Mouse (Mus musculus) forebrain, embryonic 11.5 days (tissue): ENCODE results near the gene Dixdc1. TPM values are rescaled to one million over a fixed set of nuclear protein-coding genes. Genes with fewer than 3 reads are reported as not detected.
A peak's percentile ranks its signal among the peaks of the same experiment; 100 is the strongest.

Experiments used
- ATAC-seq: fragments of 200-750 bp; cut with Nextera tagmentation; replicated peaks from 2 replicates; pipeline ENCODE4 v1.8.0; 2017; ENCODE audit warnings: moderate TSS enrichment; ENCODE audit not compliant: low FRiP score
- DNase-seq: peaks from one replicate; pipeline ENCODE4 v3.0.0-alpha.2; 2017; ENCODE audit warnings: low spot score
- H3K27ac ChIP-seq: fragments of 300-500 bp; sonication (generic); 2 replicates; pipeline ENCODE4 v1.5.1; 2014; ENCODE audit warnings: low read depth, low read length
- H3K27me3 ChIP-seq: fragments of 300-500 bp; sonication (generic); 2 replicates; pipeline ENCODE4 v1.6.1; 2014; ENCODE audit warnings: mild to moderate bottlenecking, low read length, mixed read lengths; ENCODE audit not compliant: control insufficient read depth, insufficient read depth
- H3K36me3 ChIP-seq: fragments of 300-500 bp; sonication (generic); 2 replicates; pipeline ENCODE4 v1.6.1; 2014; ENCODE audit warnings: mild to moderate bottlenecking, low read length, moderate library complexity, mixed read lengths; ENCODE audit not compliant: control insufficient read depth, insufficient read depth
- H3K4me1 ChIP-seq: fragments of 300-500 bp; sonication (generic); replicated peaks from 2 replicates; pipeline ENCODE4 v1.6.1; 2014; ENCODE audit warnings: low read length, mixed read lengths; ENCODE audit not compliant: control insufficient read depth, insufficient read depth
- H3K4me2 ChIP-seq: fragments of 300-500 bp; sonication (generic); 2 replicates; pipeline ENCODE4 v1.6.1; 2014; ENCODE audit warnings: low read depth, mild to moderate bottlenecking, low read length, moderate library complexity, mixed read lengths; ENCODE audit not compliant: severe bottlenecking
- H3K4me3 ChIP-seq: fragments of 300-500 bp; sonication (generic); 2 replicates; pipeline ENCODE4 v1.5.1; 2014; ENCODE audit warnings: low read depth, low read length
- H3K9ac ChIP-seq: fragments of 300-500 bp; sonication (generic); 2 replicates; pipeline ENCODE4 v1.6.1; 2014; ENCODE audit warnings: low read length
- H3K9me3 ChIP-seq: fragments of 300-500 bp; sonication (generic); 2 replicates; pipeline ENCODE4 v1.6.1; 2016; ENCODE audit warnings: low read length, mixed read lengths; ENCODE audit not compliant: control insufficient read depth
- WGBS: fragments of 180-500 bp; shearing (Covaris S2); extraction: QIAGEN DNeasy Blood & Tissue Kit; methylation state at CpG from one replicate; pipeline ENCODE4 v1.1.7; 2014; 5-methylcytosine and 5-hydroxymethylcytosine counted together
- polyA plus RNA-seq: library from polyadenylated mRNA; unstranded; fragments of >200 nt; fragmentation: Nextera tagmentation; extraction: Ambion mirVana; gene quantifications from 2 replicates; pipeline ENCODE4 v1.2.1, GENCODE M21; 2014

Dixdc1 gene
- polyA plus RNA-seq, 1 experiment from 2014 or later, result 19.5 TPM

- H3K4me3 ChIP-seq, result peak within 1 kb of the TSS; percentile 84
- WGBS, result under 1% methylated on average over 63 of the region's 63 CpGs
- H3K4me2 ChIP-seq, result peak within 1 kb of the TSS; percentile 84
- peaks cover 2% of the 10 kb centered on the region; the same call in 1 of the 2 replicates for H3K4me1 ChIP-seq
- peak within 1 kb of the TSS; percentile 71 for H3K27ac ChIP-seq
- ATAC-seq, result peak; percentile 92
- peak within 1 kb of the TSS; percentile 89 for H3K9ac ChIP-seq
- H3K27me3 ChIP-seq, result no peaks in the 10 kb centered on the region
- peak; percentile 91 for DNase-seq
- H3K36me3 ChIP-seq, result no peaks in the 10 kb centered on the region; the same call in 1 of the 2 replicates
- H3K9me3 ChIP-seq, result no peaks in the 10 kb centered on the region
Measured at GRCm38 (mm10) chr9:50659392-50660217, 79.7 kb downstream of the Dixdc1 start, which contains the start of gene Dlat. Gene Dlat (minus strand): TSS chr9:50659780.

- peak overlapping the region; percentile 89 for H3K9ac ChIP-seq
- H3K4me2 ChIP-seq, result peak overlapping the region; percentile 84
- peak overlapping the region; percentile 84 for H3K4me3 ChIP-seq
- no peaks in the 10 kb centered on the region; the same call in 1 of the 2 replicates for H3K36me3 ChIP-seq
- H3K9me3 ChIP-seq, result no peaks in the 10 kb centered on the region
- no peak for DNase-seq
- no peaks in the 10 kb centered on the region for H3K27me3 ChIP-seq
- WGBS, result under 1% methylated on average over 28 of the region's 28 CpGs
- H3K4me1 ChIP-seq, result peaks cover 2% of the 10 kb centered on the region; the same call in 1 of the 2 replicates
- H3K27ac ChIP-seq, result peak overlapping the region; percentile 71; the same call in 1 of the 2 replicates
- no peak for ATAC-seq
Measured at GRCm38 (mm10) chr9:50658941-50659388, 80.4 kb downstream of the Dixdc1 start.

- no peak for DNase-seq
- H3K36me3 ChIP-seq, result peaks cover under 1% of the 10 kb centered on the region; the same call in 1 of the 2 replicates
- H3K4me3 ChIP-seq, result peak overlapping the region; percentile 84
- ATAC-seq, result no peak
- peak overlapping the region; percentile 84 for H3K4me2 ChIP-seq
- no peak overlapping the region for H3K27ac ChIP-seq
- H3K9ac ChIP-seq, result peak overlapping the region; percentile 89
- WGBS, result 28% methylated on average over 5 of the region's 5 CpGs
- peaks cover 2% of the 10 kb centered on the region; the same call in 1 of the 2 replicates for H3K4me1 ChIP-seq
- no peaks in the 10 kb centered on the region for H3K27me3 ChIP-seq
- no peaks in the 10 kb centered on the region for H3K9me3 ChIP-seq
Measured at GRCm38 (mm10) chr9:50658391-50658790, 80.9 kb downstream of the Dixdc1 start.

- Histone ChIP-seq H3K4me3 (no peak overlapping the region), H3K27me3 (no peaks in the 10 kb centered on the region), H3K36me3 (peaks cover 10% of the 10 kb centered on the region; the same call in 1 of the 2 replicates), H3K9me3 (no peaks in the 10 kb centered on the region), H3K4me2 (no peak overlapping the region), H3K9ac (no peak overlapping the region), H3K4me1 (no peaks in the 10 kb centered on the region), H3K27ac (no peak overlapping the region)
- WGBS, result 93% methylated on average over 10 of the region's 10 CpGs
- ATAC-seq, result no peak
- DNase-seq, result no peak
Measured at GRCm38 (mm10) chr9:50650503-50650902, 88.8 kb downstream of the Dixdc1 start.

GRCm38 (mm10) chr9:50646826-50647370, 92.4 kb downstream of the Dixdc1 start:
- Histone ChIP-seq H3K36me3 (peaks cover 12% of the 10 kb centered on the region; the same call in 1 of the 2 replicates), H3K4me2 (no peak overlapping the region), H3K9me3 (no peaks in the 10 kb centered on the region), H3K27ac (no peak overlapping the region), H3K9ac (no peak overlapping the region), H3K27me3 (no peaks in the 10 kb centered on the region), H3K4me1 (no peaks in the 10 kb centered on the region), H3K4me3 (no peak overlapping the region)
- no peak for ATAC-seq
- DNase-seq, result no peak
- 75% methylated on average over 10 of the region's 10 CpGs for WGBS

GRCm38 (mm10) chr9:50634270-50634669, 105.0 kb downstream of the Dixdc1 start:
- Histone ChIP-seq H3K27ac (no peak overlapping the region), H3K27me3 (no peaks in the 10 kb centered on the region), H3K4me3 (no peak overlapping the region), H3K4me1 (no peaks in the 10 kb centered on the region), H3K9ac (no peak overlapping the region), H3K9me3 (no peaks in the 10 kb centered on the region), H3K36me3 (peaks cover 2% of the 10 kb centered on the region; the same call in 1 of the 2 replicates), H3K4me2 (no peak overlapping the region)
- 93% methylated on average over 11 of the region's 11 CpGs for WGBS
- ATAC-seq, result no peak
- DNase-seq, result no peak

GRCm38 (mm10) chr9:50633059-50633458, 106.3 kb downstream of the Dixdc1 start:
- WGBS, result 58% methylated on average over 2 of the region's 2 CpGs
- DNase-seq, result peak; percentile 53
- H3K36me3 ChIP-seq, result no peaks in the 10 kb centered on the region; the same call in 1 of the 2 replicates
- H3K27ac ChIP-seq, result no peak overlapping the region
- H3K4me2 ChIP-seq, result no peak overlapping the region
- no peaks in the 10 kb centered on the region for H3K4me1 ChIP-seq
- no peak overlapping the region for H3K9ac ChIP-seq
- no peaks in the 10 kb centered on the region for H3K9me3 ChIP-seq
- H3K27me3 ChIP-seq, result no peaks in the 10 kb centered on the region
- no peak overlapping the region for H3K4me3 ChIP-seq
- no peak for ATAC-seq

- H3K27ac ChIP-seq, result no peak overlapping the region
- ATAC-seq (no peak), DNase-seq (no peak)
- H3K4me1 ChIP-seq, result no peaks in the 10 kb centered on the region
- no peaks in the 10 kb centered on the region; the same call in 1 of the 2 replicates for H3K36me3 ChIP-seq
- no peaks in the 10 kb centered on the region for H3K27me3 ChIP-seq
- H3K9me3 ChIP-seq, result no peaks in the 10 kb centered on the region
- no peak overlapping the region for H3K4me3 ChIP-seq
- WGBS, result 90% methylated on average over 6 of the region's 6 CpGs
- no peak overlapping the region for H3K9ac ChIP-seq
- no peak overlapping the region for H3K4me2 ChIP-seq
Measured at GRCm38 (mm10) chr9:50632016-50632688, 107.2 kb downstream of the Dixdc1 start.
